Mouse (Mus musculus): ENCODE data around the gene Clec4e. TPM values are rescaled to one million over a fixed set of nuclear protein-coding genes. Genes with fewer than 3 reads are reported as not detected.
"Not testable (repeated sequence)": the region's sequence is repeated elsewhere in the genome, so short reads cannot be mapped to it uniquely, and the experiment has no call there.

The Clec4e gene
- polyA plus RNA-seq, 1 experiment from 2014 or later = 0.07 TPM

DNA sequence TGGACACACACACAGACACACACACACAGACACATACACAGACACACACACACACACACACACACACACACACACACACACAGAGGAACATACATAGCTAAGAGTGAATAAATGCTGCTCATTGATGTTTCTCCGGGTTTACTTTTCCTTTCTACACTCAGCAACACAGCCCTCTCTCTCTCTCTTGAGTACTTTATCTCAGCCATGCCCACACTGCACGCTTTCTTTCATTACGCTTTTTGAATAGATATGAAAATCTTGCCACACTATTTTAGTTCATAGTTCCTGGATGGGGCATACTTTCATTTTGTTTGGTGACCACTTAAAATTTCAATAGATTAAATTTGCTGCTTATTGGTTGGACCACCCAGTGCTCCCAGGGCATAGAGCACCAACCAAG, 25.5 kb downstream of the Clec4e start:
- H3K36me3 ChIP-seq = no peaks in the 10 kb centered on the region
- 81% methylated on average over 3 of the region's 3 CpGs for WGBS
- no peak overlapping the region for H3K9ac ChIP-seq
- no peak overlapping the region for H3K4me2 ChIP-seq
- no peaks in the 10 kb centered on the region for H3K9me3 ChIP-seq
- H3K27me3 ChIP-seq (replicated peaks) = no peaks in the 10 kb centered on the region
- no peak for ATAC-seq (ENCODE audit: extremely low read depth, insufficient number of reproducible peaks, low FRiP score, low TSS enrichment)
- no peak overlapping the region for H3K27ac ChIP-seq (replicated peaks)
- H3K4me3 ChIP-seq = no peak overlapping the region
- H3K4me1 ChIP-seq = no peaks in the 10 kb centered on the region

GRCm38 (mm10) chr6:123261555-123262161, 28.0 kb downstream of the Clec4e start, which contains the start of gene Clec4d:
Gene Clec4d, plus strand, starts transcription at chr6:123262111.
- H3K27me3 ChIP-seq (replicated peaks) = no peaks in the 10 kb centered on the region
- no peak within 1 kb of the TSS for H3K27ac ChIP-seq (replicated peaks)
- H3K9ac ChIP-seq = no peak within 1 kb of the TSS
- no peak for ATAC-seq (ENCODE audit: extremely low read depth, insufficient number of reproducible peaks, low FRiP score, low TSS enrichment)
- peaks cover 3% of the 10 kb centered on the region; the same call in 1 of the 2 replicates for H3K9me3 ChIP-seq
- H3K36me3 ChIP-seq = no peaks in the 10 kb centered on the region
- 63% methylated on average over 4 of the region's 4 CpGs for WGBS
- H3K4me1 ChIP-seq = no peaks in the 10 kb centered on the region
- no peak within 1 kb of the TSS for H3K4me3 ChIP-seq
- H3K4me2 ChIP-seq = no peak within 1 kb of the TSS

DNA sequence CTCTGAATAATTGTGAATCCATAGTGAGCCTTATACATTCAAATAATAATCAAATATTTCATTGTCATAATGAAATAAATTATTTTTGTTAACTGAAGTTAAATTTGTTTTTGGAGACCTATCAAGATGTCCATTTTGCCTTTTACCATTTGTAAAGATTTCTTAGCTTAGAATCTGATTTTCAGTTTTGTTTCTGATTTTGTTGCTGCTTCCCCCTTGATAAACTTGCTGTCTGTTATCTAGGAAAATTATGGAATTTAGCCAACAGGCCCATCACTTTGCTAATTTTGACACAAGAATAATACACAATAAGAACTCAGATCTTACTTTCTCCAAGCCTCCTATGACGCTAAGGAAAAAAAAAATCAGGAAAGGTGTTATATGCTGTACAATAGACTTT, 28.8 kb downstream of the Clec4e start:
- 63% methylated on average over 1 of the region's 1 CpGs for WGBS
- no peak overlapping the region for H3K9ac ChIP-seq
- no peak for ATAC-seq (ENCODE audit: extremely low read depth, insufficient number of reproducible peaks, low FRiP score, low TSS enrichment)
- H3K27ac ChIP-seq (replicated peaks) = no peak overlapping the region
- H3K4me1 ChIP-seq = no peaks in the 10 kb centered on the region
- peaks cover 3% of the 10 kb centered on the region; the same call in 1 of the 2 replicates for H3K9me3 ChIP-seq
- no peaks in the 10 kb centered on the region for H3K36me3 ChIP-seq
- no peak overlapping the region for H3K4me3 ChIP-seq
- no peak overlapping the region for H3K4me2 ChIP-seq
- no peaks in the 10 kb centered on the region for H3K27me3 ChIP-seq (replicated peaks)

- ATAC-seq (ENCODE audit: extremely low read depth, insufficient number of reproducible peaks, low FRiP score, low TSS enrichment) = no peak
- no peaks in the 10 kb centered on the region for H3K36me3 ChIP-seq
- no peaks in the 10 kb centered on the region for H3K4me1 ChIP-seq
- no peak overlapping the region for H3K4me2 ChIP-seq
- H3K4me3 ChIP-seq = no peak overlapping the region
- no peak overlapping the region for H3K9ac ChIP-seq
- no peaks in the 10 kb centered on the region for H3K27me3 ChIP-seq (replicated peaks)
- WGBS = 78% methylated on average over 4 of the region's 4 CpGs
- H3K9me3 ChIP-seq = peaks cover 3% of the 10 kb centered on the region; the same call in 1 of the 2 replicates
- H3K27ac ChIP-seq (replicated peaks) = no peak overlapping the region
These were observed 29.6 kb downstream of the Clec4e start for GRCm38 (mm10) chr6:123259889-123260603.

DNA sequence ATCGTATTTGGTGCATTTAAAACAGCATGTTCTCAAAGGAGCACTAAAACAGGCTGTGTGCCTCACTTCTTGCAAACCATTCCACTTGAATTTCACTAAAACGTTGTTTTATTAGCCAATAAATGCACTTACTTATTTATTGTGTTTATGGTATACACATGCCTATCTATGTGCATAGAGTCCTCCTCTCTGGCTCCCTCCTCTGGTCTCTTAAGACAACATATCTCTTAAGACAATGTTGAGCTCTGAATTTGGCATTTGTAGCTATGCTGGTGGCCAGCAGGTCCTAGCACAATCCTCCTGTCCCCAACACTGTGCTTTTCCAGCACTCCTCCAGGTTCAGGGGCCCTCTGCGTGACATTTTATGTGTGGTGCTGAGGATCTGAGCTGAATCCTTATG, 30.7 kb downstream of the Clec4e start:
- no peaks in the 10 kb centered on the region for H3K27me3 ChIP-seq (replicated peaks)
- no peaks in the 10 kb centered on the region for H3K4me1 ChIP-seq
- ATAC-seq (ENCODE audit: extremely low read depth, insufficient number of reproducible peaks, low FRiP score, low TSS enrichment) = no peak
- H3K36me3 ChIP-seq = no peaks in the 10 kb centered on the region
- H3K9me3 ChIP-seq = peaks cover 3% of the 10 kb centered on the region
- H3K4me3 ChIP-seq = no peak overlapping the region
- no peak overlapping the region for H3K9ac ChIP-seq
- 64% methylated on average over 3 of the region's 3 CpGs for WGBS
- no peak overlapping the region for H3K27ac ChIP-seq (replicated peaks)
- H3K4me2 ChIP-seq = no peak overlapping the region

DNA sequence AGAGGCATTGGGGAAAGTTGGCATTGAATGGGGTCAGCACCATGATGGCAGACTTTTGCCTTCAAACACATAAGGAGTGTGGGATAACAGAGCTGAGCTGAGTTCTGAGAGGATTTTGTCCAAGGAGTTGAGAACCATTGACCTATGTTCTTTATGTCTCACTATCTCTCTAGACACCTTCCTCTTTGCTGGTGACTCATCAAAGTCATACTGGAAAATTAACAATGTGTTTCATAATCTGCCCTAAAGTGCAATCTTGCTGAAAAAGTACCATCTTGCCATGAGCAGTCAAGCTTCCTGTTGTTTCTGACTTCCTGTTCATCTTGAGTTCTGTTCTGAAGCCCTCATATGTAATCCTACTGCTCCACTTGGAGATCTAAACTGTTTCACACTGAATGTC, 36.9 kb downstream of the Clec4e start:
- H3K27me3 ChIP-seq (replicated peaks) = no peaks in the 10 kb centered on the region
- no peak overlapping the region for H3K9ac ChIP-seq
- peaks cover 3% of the 10 kb centered on the region for H3K9me3 ChIP-seq
- no peak overlapping the region for H3K4me3 ChIP-seq
- H3K36me3 ChIP-seq = no peaks in the 10 kb centered on the region
- no peak for ATAC-seq (ENCODE audit: extremely low read depth, insufficient number of reproducible peaks, low FRiP score, low TSS enrichment)
- H3K4me1 ChIP-seq = no peaks in the 10 kb centered on the region
- H3K4me2 ChIP-seq = no peak overlapping the region
- no peak overlapping the region for H3K27ac ChIP-seq (replicated peaks)

- 66% methylated on average over 2 of the region's 2 CpGs for WGBS
- not testable (repeated sequence) for H3K4me2 ChIP-seq; H3K4me1 ChIP-seq; H3K27me3 ChIP-seq (replicated peaks); H3K27ac ChIP-seq (replicated peaks); H3K9ac ChIP-seq; H3K9me3 ChIP-seq; H3K36me3 ChIP-seq; ATAC-seq (ENCODE audit: extremely low read depth, insufficient number of reproducible peaks, low FRiP score, low TSS enrichment); H3K4me3 ChIP-seq
These were observed 40.8 kb downstream of the Clec4e start for GRCm38 (mm10) chr6:123248862-123249261.

- Histone ChIP-seq H3K4me2 (no peak overlapping the region), H3K36me3 (no peaks in the 10 kb centered on the region), H3K9ac (no peak overlapping the region), H3K27ac (replicated peaks) (no peak overlapping the region), H3K4me1 (no peaks in the 10 kb centered on the region), H3K4me3 (no peak overlapping the region), H3K9me3 (no peaks in the 10 kb centered on the region), H3K27me3 (replicated peaks) (no peaks in the 10 kb centered on the region)
- no peak for ATAC-seq (ENCODE audit: extremely low read depth, insufficient number of reproducible peaks, low FRiP score, low TSS enrichment)
- WGBS = 69% methylated on average over 5 of the region's 5 CpGs
These were observed 45.5 kb downstream of the Clec4e start for GRCm38 (mm10) chr6:123244201-123244600.

DNA sequence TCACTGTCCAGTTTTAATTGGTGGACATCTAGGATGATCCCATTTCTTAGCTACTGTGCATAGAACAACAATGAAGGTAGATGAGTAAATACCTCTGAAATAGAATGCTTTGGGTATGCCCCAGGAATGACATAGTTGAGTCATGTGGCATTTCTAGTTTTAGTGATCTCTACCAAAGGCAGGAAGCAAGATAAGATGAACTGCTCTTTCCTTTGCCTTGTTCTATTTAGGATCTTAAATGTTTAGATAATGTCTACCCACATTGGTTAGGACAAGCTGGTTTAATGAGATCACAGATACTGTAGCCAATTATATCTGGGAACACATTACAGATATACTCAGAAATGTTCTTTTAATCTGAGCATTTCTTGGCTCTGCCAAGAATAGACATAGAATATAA, 52.1 kb downstream of the Clec4e start:
- H3K36me3 ChIP-seq = no peaks in the 10 kb centered on the region
- ATAC-seq (ENCODE audit: extremely low read depth, insufficient number of reproducible peaks, low FRiP score, low TSS enrichment) = no peak
- no peak overlapping the region for H3K4me2 ChIP-seq
- H3K4me3 ChIP-seq = no peak overlapping the region
- H3K27me3 ChIP-seq (replicated peaks) = no peaks in the 10 kb centered on the region
- no peak overlapping the region for H3K27ac ChIP-seq (replicated peaks)
- no peaks in the 10 kb centered on the region for H3K4me1 ChIP-seq
- H3K9ac ChIP-seq = no peak overlapping the region
- H3K9me3 ChIP-seq = peaks cover 10% of the 10 kb centered on the region; the same call in 1 of the 2 replicates

Other genes with a start within 250 kb of the Clec4e start
- gene Clec4b1, start 239.9 kb downstream of the Clec4e start, polyA plus RNA-seq (2015; fragmentation: Nextera tagmentation; extraction: Ambion mirVana) = not detected in 2 replicates
- 1.3 and 2.3 TPM in 2 replicates for gene Clec4a2, start 183.4 kb downstream of the Clec4e start, polyA plus RNA-seq (2015; fragmentation: Nextera tagmentation; extraction: Ambion mirVana)
- gene Clec4b2, start 117.0 kb downstream of the Clec4e start, polyA plus RNA-seq (2015; fragmentation: Nextera tagmentation; extraction: Ambion mirVana) = not detected in 2 replicates
- 0.78 and 1.6 TPM in 2 replicates for gene Clec4n, start 60.0 kb downstream of the Clec4e start, polyA plus RNA-seq (2015; fragmentation: Nextera tagmentation; extraction: Ambion mirVana)
- not detected in 2 replicates for gene Clec4d, start 27.8 kb downstream of the Clec4e start, polyA plus RNA-seq (2015; fragmentation: Nextera tagmentation; extraction: Ambion mirVana)
- not detected in 2 replicates for gene Vmn2r19, start 18.5 kb upstream of the Clec4e start, polyA plus RNA-seq (2015; fragmentation: Nextera tagmentation; extraction: Ambion mirVana)
- gene Vmn2r20, start 128.2 kb upstream of the Clec4e start, polyA plus RNA-seq (2015; fragmentation: Nextera tagmentation; extraction: Ambion mirVana) = not detected in 2 replicates
- not detected in 2 replicates for gene Vmn2r21, start 243.5 kb upstream of the Clec4e start, polyA plus RNA-seq (2015; fragmentation: Nextera tagmentation; extraction: Ambion mirVana)

Measured in heart, embryonic 13.5 days (tissue).